Mouse (Mus musculus): ENCODE measurements at regions not wholly inside any gene's neighbourhood (a gene's known extent, or its start where the extent isn't known, plus 50 kb on each side); places are given as distances from the start of the nearest gene placed in this dataset.
A peak's percentile ranks its signal among the peaks of the same experiment; 100 is the strongest.

- TF ChIP-seq EP300 (IDR thresholded peaks at IDR 0.05; ENCODE audit: low read depth) (no peak), CTCF (IDR thresholded peaks at IDR 0.05; ENCODE audit: low read depth) (no peak)
- Histone ChIP-seq H3K27ac (no peak overlapping the region), H3K9me3 (ENCODE audit: control insufficient read depth, low read length) (no peaks in the 10 kb centered on the region), H3K36me3 (replicated peaks; ENCODE audit: control insufficient read depth, insufficient read depth, low read depth) (no peaks in the 10 kb centered on the region), H3K9ac (replicated peaks) (no peak overlapping the region), H3K27me3 (ENCODE audit: control insufficient read depth, insufficient read depth, low read length) (no peaks in the 10 kb centered on the region), H3K4me2 (ENCODE audit: low read depth) (no peak overlapping the region), H3K4me1 (replicated peaks; ENCODE audit: control insufficient read depth in 2 of 2, insufficient read depth in 2 of 2, low read length in 1 of 2) (0 out of 4 replicates have a peak, but pooled peaks cover 0 to 1% of the 10 kb centered on the region in 2 experiments), H3K4me3 (ENCODE audit: insufficient read depth in 1 of 2, low read depth in 2 of 2, low read length in 2 of 2) (no peak overlapping the region)
- 53% methylated on average over 3 of the region's 3 CpGs for WGBS (ENCODE audit: insufficient replicate concordance)
- ATAC-seq (ENCODE audit: insufficient read depth) (no peak), DNase-seq (ENCODE audit: low read depth in 3 of 3, low spot score in 3 of 3) (no peak)
These were observed 243.6 kb downstream of the Pdha2 start for GRCm38 (mm10) chr3:140968556-140968955.

GRCm38 (mm10) chr3:140957666-140958065, 254.5 kb downstream of the Pdha2 start:
- ATAC-seq (ENCODE audit: insufficient read depth): no peak
- DNase-seq (ENCODE audit: low read depth in 3 of 3, low spot score in 3 of 3): no peak
- WGBS (ENCODE audit: insufficient replicate concordance): 59% methylated on average over 1 of the region's 1 CpGs
- no peak overlapping the region for H3K4me2 ChIP-seq (ENCODE audit: low read depth)
- no peaks in the 10 kb centered on the region for H3K9me3 ChIP-seq (ENCODE audit: control insufficient read depth, low read length)
- H3K27me3 ChIP-seq (ENCODE audit: control insufficient read depth, insufficient read depth, low read length): no peaks in the 10 kb centered on the region
- no peak overlapping the region for H3K4me3 ChIP-seq (ENCODE audit: insufficient read depth in 1 of 2, low read depth in 2 of 2, low read length in 2 of 2)
- H3K27ac ChIP-seq: no peak overlapping the region
- no peaks in the 10 kb centered on the region for H3K36me3 ChIP-seq (replicated peaks; ENCODE audit: control insufficient read depth, insufficient read depth, low read depth)
- no peaks in the 10 kb centered on the region for H3K4me1 ChIP-seq (replicated peaks; ENCODE audit: control insufficient read depth in 2 of 2, insufficient read depth in 2 of 2, low read length in 1 of 2)
- no peak for TF ChIP-seq EP300 (IDR thresholded peaks at IDR 0.05; ENCODE audit: low read depth)
- TF ChIP-seq CTCF (IDR thresholded peaks at IDR 0.05; ENCODE audit: low read depth): no peak
- no peak overlapping the region for H3K9ac ChIP-seq (replicated peaks)

GRCm38 (mm10) chr3:140952111-140952800, 259.9 kb downstream of the Pdha2 start:
- no peak overlapping the region for H3K27ac ChIP-seq
- no peaks in the 10 kb centered on the region for H3K9me3 ChIP-seq (ENCODE audit: control insufficient read depth, low read length)
- DNase-seq (ENCODE audit: low read depth in 3 of 3, low spot score in 3 of 3) (no peak), ATAC-seq (ENCODE audit: insufficient read depth) (no peak)
- H3K4me2 ChIP-seq (ENCODE audit: low read depth): no peak overlapping the region
- no peak overlapping the region for H3K9ac ChIP-seq (replicated peaks)
- H3K4me3 ChIP-seq (ENCODE audit: insufficient read depth in 1 of 2, low read depth in 2 of 2, low read length in 2 of 2): no peak overlapping the region
- no peak for TF ChIP-seq EP300 (IDR thresholded peaks at IDR 0.05; ENCODE audit: low read depth)
- TF ChIP-seq CTCF (IDR thresholded peaks at IDR 0.05; ENCODE audit: low read depth): no peak
- H3K4me1 ChIP-seq (replicated peaks; ENCODE audit: control insufficient read depth in 2 of 2, insufficient read depth in 2 of 2, low read length in 1 of 2): peaks cover 2 to 12% of the 10 kb centered on the region in 2 experiments; a peak in 3 of 4 replicates
- H3K27me3 ChIP-seq (ENCODE audit: control insufficient read depth, insufficient read depth, low read length): no peaks in the 10 kb centered on the region
- H3K36me3 ChIP-seq (replicated peaks; ENCODE audit: control insufficient read depth, insufficient read depth, low read depth): no peaks in the 10 kb centered on the region
- 33% methylated on average over 3 of the region's 3 CpGs for WGBS (ENCODE audit: insufficient replicate concordance)

DNA sequence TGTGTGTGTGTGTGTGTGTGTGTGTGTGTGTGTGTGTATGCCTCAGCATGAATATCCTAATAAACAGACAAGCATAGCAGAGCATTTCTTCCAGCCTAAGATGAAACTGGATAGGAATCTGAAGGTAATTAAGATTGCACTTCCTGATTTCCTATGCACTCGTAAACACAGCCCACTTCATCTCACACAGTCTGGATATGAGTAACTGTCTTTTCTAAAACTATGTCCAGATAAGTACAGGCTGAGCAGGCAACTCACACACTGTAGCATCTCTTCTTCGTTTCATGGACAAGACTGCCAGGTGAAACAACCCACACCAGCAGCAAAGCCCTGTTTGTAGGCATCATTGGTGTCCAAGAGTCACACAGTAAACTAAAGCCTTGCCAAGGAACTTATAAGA, 261.1 kb downstream of the Pdha2 start:
- Histone ChIP-seq H3K4me2 (ENCODE audit: low read depth) (no peak overlapping the region), H3K36me3 (replicated peaks; ENCODE audit: control insufficient read depth, insufficient read depth, low read depth) (no peaks in the 10 kb centered on the region), H3K9ac (replicated peaks) (no peak overlapping the region), H3K9me3 (ENCODE audit: control insufficient read depth, low read length) (no peaks in the 10 kb centered on the region), H3K4me3 (ENCODE audit: insufficient read depth in 1 of 2, low read depth in 2 of 2, low read length in 2 of 2) (no peak overlapping the region), H3K27ac (no peak overlapping the region), H3K27me3 (ENCODE audit: control insufficient read depth, insufficient read depth, low read length) (no peaks in the 10 kb centered on the region), H3K4me1 (replicated peaks; ENCODE audit: control insufficient read depth in 2 of 2, insufficient read depth in 2 of 2, low read length in 1 of 2) (peaks cover 2 to 12% of the 10 kb centered on the region in 2 experiments; a peak in 3 of 4 replicates)
- 16% methylated on average over 2 of the region's 2 CpGs for WGBS (ENCODE audit: insufficient replicate concordance)
- ATAC-seq (ENCODE audit: insufficient read depth) (no peak), DNase-seq (ENCODE audit: low read depth in 3 of 3, low spot score in 3 of 3) (no peak)
- no peak for TF ChIP-seq CTCF (IDR thresholded peaks at IDR 0.05; ENCODE audit: low read depth)
- TF ChIP-seq EP300 (IDR thresholded peaks at IDR 0.05; ENCODE audit: low read depth): no peak

DNA sequence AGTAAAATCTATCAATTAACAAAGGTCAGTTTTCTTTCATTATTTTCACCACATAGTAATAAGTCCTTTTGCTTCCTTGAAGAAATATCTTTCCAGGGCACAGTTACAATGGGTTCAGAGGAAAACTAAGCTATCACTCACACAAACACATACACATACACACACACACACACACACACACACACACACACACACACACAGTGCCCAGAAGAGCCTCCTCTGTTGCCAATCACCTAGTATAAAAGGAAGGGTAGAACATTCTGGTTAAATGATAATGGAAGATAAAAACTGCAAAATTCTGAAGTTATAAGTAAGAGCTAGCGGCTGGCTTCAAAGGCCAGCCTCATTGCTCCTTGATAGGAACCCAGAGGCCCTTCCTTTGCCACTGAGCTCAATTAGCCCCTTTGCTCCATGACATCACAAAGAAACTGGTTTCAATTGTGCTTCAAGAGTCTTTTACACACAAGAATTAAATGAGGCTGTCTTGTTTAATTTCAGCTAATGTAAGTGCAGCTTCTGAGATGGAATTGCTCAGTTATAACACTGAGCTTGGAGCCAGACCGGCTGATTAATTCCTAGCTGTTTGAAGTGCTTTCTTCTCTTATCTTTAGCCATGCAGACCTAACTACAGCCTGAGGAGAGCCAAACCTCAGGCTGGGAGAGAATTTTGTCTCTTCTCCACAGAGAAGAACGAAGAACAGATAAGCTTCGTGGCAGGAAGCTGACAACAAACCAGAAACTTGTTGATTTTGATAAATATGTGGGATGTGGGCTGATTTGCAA, 262.1 kb downstream of the Pdha2 start:
- Histone ChIP-seq H3K4me2 (ENCODE audit: low read depth) (peak overlapping the region; percentile 39), H3K9ac (replicated peaks) (no peak overlapping the region), H3K4me1 (replicated peaks; ENCODE audit: control insufficient read depth in 2 of 2, insufficient read depth in 2 of 2, low read length in 1 of 2) (peaks cover 2 to 12% of the 10 kb centered on the region in 2 experiments; a peak in 3 of 4 replicates), H3K9me3 (ENCODE audit: control insufficient read depth, low read length) (no peaks in the 10 kb centered on the region), H3K27ac (peak overlapping the region; percentile 40), H3K36me3 (replicated peaks; ENCODE audit: control insufficient read depth, insufficient read depth, low read depth) (no peaks in the 10 kb centered on the region), H3K4me3 (ENCODE audit: insufficient read depth in 1 of 2, low read depth in 2 of 2, low read length in 2 of 2) (no peak overlapping the region), H3K27me3 (ENCODE audit: control insufficient read depth, insufficient read depth, low read length) (no peaks in the 10 kb centered on the region)
- DNase-seq (ENCODE audit: low read depth in 3 of 3, low spot score in 3 of 3) (peak; percentile 41 to 46 (median 45)), ATAC-seq (ENCODE audit: insufficient read depth) (peak; percentile 95)
- TF ChIP-seq EP300 (IDR thresholded peaks at IDR 0.05; ENCODE audit: low read depth) (peak; percentile 76), CTCF (IDR thresholded peaks at IDR 0.05; ENCODE audit: low read depth) (no peak)
- 6% methylated on average over 4 of the region's 4 CpGs for WGBS (ENCODE audit: insufficient replicate concordance)
